Mouse (Mus musculus): Measurements from ENCODE around the gene Dpf2.

Gene Dpf2

DNA sequence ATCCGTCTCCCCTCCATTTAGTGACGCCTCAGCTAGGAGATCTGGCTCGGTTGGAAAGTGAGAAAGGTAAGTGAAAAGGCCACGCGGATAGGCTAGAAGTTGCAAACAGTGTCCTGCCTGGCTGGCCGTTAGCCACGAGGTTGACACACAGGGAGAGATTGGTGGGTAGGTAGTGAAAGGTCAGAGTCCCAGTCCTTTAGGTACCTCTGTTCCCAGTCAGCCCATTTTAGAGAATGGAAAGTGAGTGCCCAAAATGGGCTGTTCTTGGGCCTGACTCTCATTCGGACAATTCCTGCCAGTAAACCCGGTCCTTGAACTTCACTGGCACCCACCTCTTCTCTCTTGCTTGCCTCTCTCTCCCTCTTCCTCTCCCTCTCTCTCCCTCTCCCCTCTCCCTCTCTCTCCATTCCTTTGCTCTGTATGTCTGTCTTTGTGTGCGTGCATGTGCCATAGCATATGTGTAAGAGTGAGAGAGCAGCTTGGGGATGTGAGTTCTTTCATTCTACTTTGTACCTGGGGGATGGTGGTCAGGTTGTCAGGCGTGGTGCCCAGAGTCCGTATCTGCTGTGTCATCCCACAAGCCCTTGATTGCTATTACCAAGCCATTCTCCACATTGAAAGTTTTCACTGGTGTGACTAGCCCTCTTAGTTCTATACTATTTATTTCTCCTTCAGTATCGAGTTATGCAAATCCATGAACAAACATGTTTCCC, at the start of gene Dpf2:
TSS of gene Dpf2 (minus strand) at position 4 of the 713 bp plus-strand sequence.
- in situ Hi-C loops (cut with MboI, MseI) = no loop called here

DNA sequence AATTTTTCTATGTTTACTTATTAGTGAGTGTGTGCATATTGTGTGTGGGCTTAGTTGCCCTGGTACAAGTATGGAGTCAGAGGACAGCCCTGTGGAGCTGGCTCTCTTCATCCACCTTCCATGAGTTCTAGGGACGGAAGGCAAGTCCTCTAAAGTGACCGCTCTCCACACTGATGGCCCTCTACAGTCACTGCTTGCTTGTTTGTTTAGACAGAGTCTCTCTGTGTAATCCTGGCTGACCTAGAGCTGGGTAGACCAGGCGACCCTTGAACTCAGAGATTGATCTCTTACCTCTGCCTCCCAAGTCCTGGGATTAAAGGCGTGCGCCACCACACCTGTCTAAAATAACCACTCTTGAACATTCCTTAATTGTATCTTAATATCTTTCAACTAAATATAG, 44.6 kb upstream of the Dpf2 start:
- in situ Hi-C loops (cut with MboI, MseI) = no loop called here

- in situ Hi-C loops (cut with MboI, MseI) = no loop called here
Measured at GRCm38 (mm10) chr19:5956685-5957084, 43.9 kb upstream of the Dpf2 start.

DNA sequence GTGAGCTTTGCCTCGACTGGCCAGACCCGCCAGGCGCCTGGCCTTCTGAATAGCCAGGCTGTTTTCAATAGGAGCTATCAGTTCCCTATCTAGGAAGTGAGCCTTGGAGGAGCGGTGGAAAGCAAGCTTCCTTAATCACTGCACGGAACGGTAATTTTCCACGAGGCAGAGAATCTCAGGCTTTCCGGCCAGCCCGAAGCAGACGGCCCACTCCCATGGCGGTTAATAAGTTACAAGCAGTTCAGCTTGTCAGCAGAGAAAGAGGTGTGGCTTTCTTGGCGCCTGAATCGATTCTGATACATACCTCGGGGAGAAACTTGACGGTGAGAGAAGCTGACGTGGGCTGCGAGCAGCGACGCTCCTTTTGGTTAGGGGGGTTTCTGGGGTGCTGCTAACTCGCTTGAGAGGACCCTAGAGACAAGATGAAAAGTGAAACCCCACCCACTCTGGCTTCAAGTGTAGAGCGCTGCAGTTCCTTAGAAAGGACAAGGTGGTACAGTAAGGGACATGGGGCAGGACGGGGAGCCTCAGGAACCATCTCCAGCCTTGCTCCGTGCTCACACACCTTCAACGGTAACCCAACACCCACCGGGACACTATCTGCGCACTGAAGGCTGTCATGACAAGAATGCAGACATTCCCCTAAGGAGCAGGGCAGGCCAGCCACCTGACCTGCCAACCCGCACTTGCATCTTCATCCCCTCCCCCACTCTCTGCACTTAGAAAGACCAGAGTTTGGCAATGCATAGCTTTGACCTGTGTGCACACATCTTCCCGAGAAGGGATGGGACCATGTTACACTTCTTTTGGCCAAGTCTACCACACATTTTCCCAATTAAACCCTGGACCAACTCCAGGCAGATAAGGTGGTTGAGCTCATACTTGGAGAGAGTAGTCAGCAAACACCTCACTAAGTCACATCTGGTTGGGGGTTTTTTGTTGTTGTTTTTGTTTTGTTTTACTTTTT, 43.2 kb upstream of the Dpf2 start:
- in situ Hi-C loops (cut with MboI, MseI) = no loop called here

GRCm38 (mm10) chr19:5954936-5955335, 42.1 kb upstream of the Dpf2 start:
- in situ Hi-C loops (cut with MboI, MseI) = no loop called here

- in situ Hi-C loops (cut with MboI, MseI) = no loop called here
Measured at GRCm38 (mm10) chr19:5954031-5954710, 41.4 kb upstream of the Dpf2 start.

DNA sequence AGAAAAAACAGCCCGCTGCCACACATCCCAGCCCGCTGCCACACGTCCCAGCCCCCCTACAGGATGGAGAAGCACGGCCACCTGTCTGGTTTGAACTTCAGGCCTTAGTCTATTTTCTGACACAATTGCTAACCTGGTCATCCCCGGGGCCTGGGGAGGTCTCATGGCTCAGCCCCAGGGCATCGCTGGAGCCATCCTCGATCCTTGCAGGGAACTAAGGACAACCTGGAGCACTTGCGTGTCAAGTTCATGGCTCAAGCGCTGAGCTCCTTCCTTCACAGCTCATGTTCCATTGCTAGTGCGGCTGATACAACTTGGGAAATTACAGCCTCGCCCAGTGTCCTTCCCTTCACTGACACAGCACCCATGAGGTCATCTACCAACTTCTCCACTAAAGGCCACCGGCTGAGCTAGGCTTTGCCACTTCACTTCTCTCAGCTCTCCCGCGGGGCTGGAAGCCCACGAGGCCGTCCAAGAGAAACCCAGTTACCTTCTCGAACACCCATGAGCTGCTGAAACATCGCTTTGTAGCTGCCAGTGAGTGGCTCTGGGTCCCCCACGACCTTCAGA, 40.5 kb upstream of the Dpf2 start:
- in situ Hi-C loops (cut with MboI, MseI) = no loop called here

- in situ Hi-C loops (cut with MboI, MseI) = no loop called here
Measured at GRCm38 (mm10) chr19:5952071-5952691, 39.4 kb upstream of the Dpf2 start.

DNA sequence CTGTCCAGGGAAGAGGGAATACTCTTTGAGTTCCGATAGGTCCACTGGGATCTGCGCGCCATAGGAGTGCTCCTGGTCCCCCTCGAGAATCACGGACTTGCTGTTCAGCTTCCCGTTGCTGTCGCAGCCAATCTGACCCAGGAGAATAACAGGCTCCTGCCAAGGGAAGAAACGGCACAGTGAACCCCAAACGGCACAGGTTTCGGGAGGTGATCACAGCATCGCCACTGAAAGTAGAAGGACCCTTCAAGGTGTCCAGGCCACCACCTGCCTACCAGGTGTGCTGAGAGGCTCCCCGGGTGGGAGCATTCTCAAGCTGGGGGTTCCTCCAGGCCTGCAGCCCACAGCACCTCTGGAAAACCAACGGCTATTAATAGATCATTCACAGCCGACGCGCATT, 38.8 kb upstream of the Dpf2 start:
- in situ Hi-C loops (cut with MboI, MseI) = no loop called here

DNA sequence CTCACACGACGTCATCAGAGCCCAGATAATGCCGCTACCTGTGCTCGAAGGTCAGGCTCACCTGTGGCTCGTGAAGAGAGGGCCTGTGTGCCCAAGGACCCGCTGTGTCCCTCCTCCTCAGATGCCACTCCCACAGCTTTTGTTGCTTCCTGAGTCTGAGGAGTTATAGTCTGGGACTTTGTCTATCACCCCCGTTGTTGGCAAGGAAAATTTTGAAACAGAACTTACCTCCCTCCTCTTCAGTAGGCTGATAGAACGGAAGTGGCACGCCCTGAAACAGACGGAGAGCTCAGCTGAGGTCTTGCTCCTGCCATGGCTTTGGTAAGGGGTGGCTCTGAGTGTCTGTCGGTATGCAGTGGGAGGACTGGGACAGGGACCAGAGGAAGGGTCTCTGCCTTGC, 37.4 kb upstream of the Dpf2 start:
- in situ Hi-C loops (cut with MboI, MseI) = no loop called here

DNA sequence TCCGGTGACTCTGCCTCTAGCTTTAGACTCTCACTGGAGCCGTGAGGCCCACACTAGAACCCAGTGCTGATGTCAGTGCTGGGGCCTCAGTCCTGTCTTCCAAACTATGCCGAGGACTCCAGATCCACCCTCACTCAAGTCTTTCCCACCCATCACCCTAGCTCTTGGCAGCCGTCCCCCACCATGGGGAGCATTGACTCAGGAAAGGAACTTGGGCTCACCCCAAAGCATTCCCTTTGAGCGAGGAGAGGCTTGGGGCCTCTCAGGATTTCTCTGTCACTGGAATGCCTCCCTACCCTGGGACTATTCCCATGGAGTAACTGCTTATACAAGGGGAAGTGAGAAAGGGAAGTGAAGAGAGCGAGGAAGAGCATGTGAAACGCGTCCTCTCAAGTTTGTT, 33.1 kb upstream of the Dpf2 start:
- in situ Hi-C loops (cut with MboI, MseI) = no loop called here

GRCm38 (mm10) chr19:5945027-5945426, 32.2 kb upstream of the Dpf2 start:
- in situ Hi-C loops (cut with MboI, MseI) = no loop called here

DNA sequence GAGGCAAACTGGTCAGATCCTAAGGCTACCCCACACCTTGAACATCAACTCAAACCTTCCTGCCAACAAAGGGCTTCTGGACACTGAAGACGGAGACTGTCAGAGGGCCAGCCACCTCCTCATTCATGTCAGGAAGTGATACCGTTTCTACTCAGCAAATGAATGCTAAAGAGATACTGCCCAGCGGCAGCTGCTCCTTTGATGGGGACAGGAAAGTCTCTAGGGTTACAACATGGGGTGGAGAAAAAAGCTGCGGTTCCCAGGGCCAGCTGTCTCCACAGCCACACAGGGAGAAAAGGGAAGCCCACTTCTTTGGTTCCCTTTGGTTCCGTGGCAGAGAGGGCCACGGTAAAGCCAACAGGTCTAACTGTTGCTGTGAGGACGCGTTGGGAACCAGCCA, 31.3 kb upstream of the Dpf2 start:
- in situ Hi-C loops (cut with MboI, MseI) = no loop called here

DNA sequence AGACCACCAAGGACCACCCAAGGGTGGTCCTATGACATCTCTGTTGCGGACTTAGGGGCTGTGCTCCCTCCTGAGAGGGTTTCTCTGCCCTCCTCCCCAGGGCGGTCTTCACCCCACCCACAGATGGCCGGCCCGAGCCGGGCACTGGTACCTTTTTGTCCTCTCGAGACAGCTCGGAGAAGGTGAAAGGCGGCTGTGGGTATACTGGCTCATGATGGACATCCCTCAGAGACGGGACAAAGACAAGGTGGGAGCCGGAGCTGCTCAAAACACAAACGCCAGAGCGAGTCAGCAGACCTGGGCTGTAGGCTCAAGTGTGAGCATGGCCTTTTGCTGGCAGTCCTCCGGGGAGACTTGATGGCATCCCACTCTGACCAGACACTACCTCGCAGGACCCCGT, 30.6 kb upstream of the Dpf2 start:
- in situ Hi-C loops (cut with MboI, MseI) = no loop called here

- in situ Hi-C loops (cut with MboI, MseI) = no loop called here
Measured at GRCm38 (mm10) chr19:5942581-5942980, 29.8 kb upstream of the Dpf2 start.

- in situ Hi-C loops (cut with MboI, MseI) = no loop called here
Measured at GRCm38 (mm10) chr19:5940656-5941055, 27.8 kb upstream of the Dpf2 start.

DNA sequence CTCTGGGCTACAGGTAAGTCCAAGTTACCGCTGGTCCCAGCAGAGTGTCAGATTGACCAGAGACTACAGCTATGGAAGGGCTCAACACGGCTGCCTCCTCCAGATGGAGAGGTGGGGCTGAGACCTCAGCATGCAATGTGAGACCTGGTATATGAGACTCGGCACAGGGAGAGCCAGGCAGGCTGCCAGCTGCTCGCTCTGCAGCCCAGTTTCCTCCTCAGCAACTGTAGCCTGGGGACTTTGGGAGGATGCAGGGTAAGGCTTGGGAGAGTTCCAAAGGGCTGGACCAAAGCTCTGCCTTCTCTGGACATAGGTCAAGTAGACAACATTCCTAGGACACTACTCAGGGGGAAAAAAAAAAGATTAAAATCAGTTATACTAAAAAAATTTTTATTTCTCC, 27.4 kb upstream of the Dpf2 start:
- in situ Hi-C loops (cut with MboI, MseI) = no loop called here

DNA sequence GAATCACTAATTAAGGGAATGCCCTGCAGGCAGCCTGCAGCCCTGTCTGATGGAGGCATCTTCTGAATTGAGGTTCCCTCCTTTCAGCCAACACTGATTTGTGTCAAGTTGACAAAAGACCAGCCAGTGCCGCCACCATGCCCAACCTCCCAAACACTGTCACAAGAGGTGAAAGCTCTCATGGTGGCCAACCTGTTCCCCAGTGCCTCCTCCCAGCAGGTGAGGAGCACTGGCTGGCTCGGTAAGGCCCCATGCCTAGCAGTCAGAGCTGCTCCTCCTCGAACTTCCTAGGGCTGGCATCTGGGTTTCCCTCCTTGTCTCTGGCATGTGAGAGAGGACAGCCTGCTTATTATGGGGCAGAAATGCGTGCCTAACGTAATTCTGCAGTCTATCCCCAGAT, 26.9 kb upstream of the Dpf2 start:
- in situ Hi-C loops (cut with MboI, MseI) = no loop called here

DNA sequence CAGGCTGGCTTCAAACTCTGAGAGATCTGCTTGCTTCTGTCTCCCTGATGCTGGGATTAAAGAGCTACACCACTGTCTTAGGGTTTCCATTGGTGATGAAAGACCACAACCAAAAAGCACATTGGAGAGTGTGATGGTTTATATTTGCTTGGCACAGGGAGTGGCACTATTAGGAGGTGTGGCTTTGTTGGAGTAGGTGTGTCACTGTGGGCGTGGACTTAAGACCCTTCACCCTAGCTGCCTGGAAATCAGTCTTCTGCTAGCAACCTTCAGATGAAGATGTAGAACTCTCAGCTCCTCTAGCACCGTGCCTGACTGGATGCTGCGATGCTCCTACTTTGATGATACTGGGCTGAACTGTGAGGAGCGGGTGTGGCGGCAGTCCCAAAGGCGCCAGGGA, 25.7 kb upstream of the Dpf2 start:
- in situ Hi-C loops (cut with MboI, MseI) = no loop called here

GRCm38 (mm10) chr19:5937836-5938406, 25.1 kb upstream of the Dpf2 start:
- in situ Hi-C loops (cut with MboI, MseI) = no loop called here

Data from T-helper 1 cell (primary cell).